Mouse (Mus musculus) embryonic fibroblast, embryonic 13.5 days (primary cell): Measurements from ENCODE around the gene Rapgef5.

Experiments
- CTCF ChIP-seq: IDR thresholded peaks from 2 replicates; pipeline ENCODE4 v1.5.1; 2011; ENCODE audit warnings: mild to moderate bottlenecking, control low read depth, low read length, moderate library complexity, borderline replicate concordance; ENCODE audit not compliant: insufficient read depth
- POLR2A ChIP-seq: IDR thresholded peaks from 2 replicates; pipeline ENCODE4 v1.6.1; 2011; ENCODE audit warnings: low read depth, mild to moderate bottlenecking, control low read depth, low read length, moderate library complexity

DNA sequence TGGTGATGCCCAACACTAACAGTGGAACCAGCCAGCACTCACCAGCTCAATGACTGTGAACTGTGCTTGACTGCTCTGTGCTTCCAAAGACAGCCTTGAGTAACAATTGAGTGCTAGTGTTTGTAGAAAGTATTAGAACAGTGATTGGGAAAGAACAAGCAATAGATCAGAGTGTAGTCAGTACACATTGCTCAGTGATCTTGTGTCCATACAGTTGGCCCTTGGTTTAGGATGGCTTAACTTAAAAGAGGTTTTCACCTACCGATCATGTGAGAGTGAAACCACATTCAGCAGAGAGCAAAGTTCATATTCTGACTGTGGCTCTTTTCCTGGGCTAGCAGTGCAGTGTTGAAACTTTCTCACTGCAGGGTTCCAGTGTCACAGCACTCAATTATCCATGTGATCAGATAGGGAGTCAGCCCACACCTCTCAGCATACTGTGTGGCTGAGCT is 38.4 kb downstream of the Rapgef5 start:
- no peak for TF ChIP-seq CTCF
- no peak for TF ChIP-seq POLR2A
